Mouse (Mus musculus) limb, embryonic 15.5 days (tissue): ENCODE data around the gene Pank1. TPM values are rescaled to one million over a fixed set of nuclear protein-coding genes. Genes with fewer than 3 reads are reported as not detected.

Source experiments
- ATAC-seq: fragments of 200-750 bp; cut with Nextera tagmentation; 2 replicates; pipeline ENCODE4 v1.8.0; 2017; ENCODE audit warnings: low read depth, moderate TSS enrichment; ENCODE audit not compliant: insufficient number of reproducible peaks, low FRiP score, low TSS enrichment
- H3K27ac ChIP-seq: fragments of 300-500 bp; sonication (generic); 2 replicates; pipeline ENCODE4 v1.5.1; 2015; ENCODE audit warnings: moderate library complexity, mild to moderate bottlenecking, inconsistent platforms
- H3K27me3 ChIP-seq: fragments of 300-500 bp; sonication (generic); 2 replicates; pipeline ENCODE4 v1.6.1; 2015; ENCODE audit warnings: inconsistent platforms
- H3K36me3 ChIP-seq: fragments of 300-500 bp; sonication (generic); 2 replicates; pipeline ENCODE4 v1.6.1; 2015; ENCODE audit warnings: inconsistent platforms
- H3K4me1 ChIP-seq: fragments of 300-500 bp; sonication (generic); 2 replicates; pipeline ENCODE4 v1.6.1; 2015; ENCODE audit warnings: inconsistent platforms
- H3K4me2 ChIP-seq: fragments of 300-500 bp; sonication (generic); 2 replicates; pipeline ENCODE4 v1.6.1; 2015; ENCODE audit warnings: mild to moderate bottlenecking, inconsistent platforms
- H3K4me3 ChIP-seq: fragments of 300-500 bp; sonication (generic); 2 replicates; pipeline ENCODE4 v1.5.1; 2015; ENCODE audit warnings: mild to moderate bottlenecking, inconsistent platforms
- H3K9ac ChIP-seq: fragments of 300-500 bp; sonication (generic); 2 replicates; pipeline ENCODE4 v1.6.1; 2015; ENCODE audit warnings: inconsistent platforms
- H3K9me3 ChIP-seq: fragments of 300-500 bp; sonication (generic); 2 replicates; pipeline ENCODE4 v1.6.1; 2016; ENCODE audit warnings: inconsistent platforms
- WGBS: fragments of 180-500 bp; shearing (Covaris S2); methylation state at CpG from one replicate; pipeline ENCODE4 v1.1.7; 2015; 5-methylcytosine and 5-hydroxymethylcytosine counted together
- polyA plus RNA-seq: library from polyadenylated mRNA; unstranded; fragments of >200 nt; fragmentation: Nextera tagmentation; extraction: Ambion mirVana; gene quantifications from 2 replicates; pipeline ENCODE4 v1.2.1, GENCODE M21; 2015

Gene Pank1
- polyA plus RNA-seq, 1 experiment from 2014 or later = 6.1 TPM

DNA sequence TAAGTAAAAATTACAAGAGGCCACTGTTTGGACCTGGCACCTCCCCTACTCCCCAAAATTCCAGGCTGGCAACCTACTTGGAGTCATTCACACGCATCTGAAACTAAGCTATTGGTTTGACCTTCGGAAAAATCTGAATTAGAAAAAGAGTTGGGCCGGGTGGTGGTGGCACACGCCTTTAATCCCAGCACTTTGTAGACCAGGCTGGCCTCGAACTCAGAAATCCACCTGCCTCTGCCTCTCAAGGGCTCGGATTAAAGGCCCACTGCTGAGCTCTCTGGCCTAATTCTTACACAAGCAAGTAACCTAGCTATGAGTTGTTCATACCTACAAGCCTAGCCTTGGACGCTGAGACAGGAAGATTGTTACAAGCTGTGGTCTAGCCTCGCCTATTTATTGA, 33.9 kb downstream of the Pank1 start:
- Histone ChIP-seq H3K4me1 (0 out of 2 replicates have a peak, but pooled peaks cover 2% of the 10 kb centered on the region), H3K27ac (no peak overlapping the region), H3K9ac (no peak overlapping the region), H3K4me2 (no peak overlapping the region), H3K4me3 (no peak overlapping the region), H3K36me3 (0 out of 2 replicates have a peak, but pooled peaks cover 5% of the 10 kb centered on the region), H3K9me3 (no peaks in the 10 kb centered on the region), H3K27me3 (no peaks in the 10 kb centered on the region)
- ATAC-seq = no peak
- WGBS = 89% methylated on average over 8 of the region's 8 CpGs

DNA sequence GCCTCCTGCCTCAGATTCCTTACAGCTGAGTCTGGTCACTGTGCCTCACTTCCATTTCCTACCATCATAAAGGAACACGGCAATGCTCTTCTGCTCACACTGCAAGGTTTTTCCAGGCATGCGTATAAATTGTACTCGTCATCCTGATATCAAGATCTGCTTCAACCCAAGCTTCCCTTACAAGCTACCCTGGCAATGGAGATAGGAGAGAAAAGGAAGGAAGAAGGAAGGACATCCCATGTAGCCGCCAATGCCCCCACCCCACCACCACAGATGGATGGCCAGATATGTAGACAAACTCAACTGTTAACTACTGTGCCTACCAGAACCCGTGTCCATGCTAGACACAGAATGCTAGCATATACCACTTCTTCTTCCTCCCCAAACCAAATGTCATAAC, 34.5 kb downstream of the Pank1 start:
- no peak overlapping the region for H3K9ac ChIP-seq
- WGBS = 83% methylated on average over 5 of the region's 5 CpGs
- 0 out of 2 replicates have a peak, but pooled peaks cover 2% of the 10 kb centered on the region for H3K4me1 ChIP-seq
- H3K4me2 ChIP-seq = no peak overlapping the region
- H3K27ac ChIP-seq = no peak overlapping the region
- 0 out of 2 replicates have a peak, but pooled peaks cover 11% of the 10 kb centered on the region for H3K36me3 ChIP-seq
- H3K9me3 ChIP-seq = no peaks in the 10 kb centered on the region
- no peak for ATAC-seq
- no peak overlapping the region for H3K4me3 ChIP-seq
- H3K27me3 ChIP-seq = no peaks in the 10 kb centered on the region

- Histone ChIP-seq H3K27ac (no peak overlapping the region), H3K4me2 (no peak overlapping the region), H3K36me3 (0 out of 2 replicates have a peak, but pooled peaks cover 13% of the 10 kb centered on the region), H3K4me1 (0 out of 2 replicates have a peak, but pooled peaks cover 2% of the 10 kb centered on the region), H3K9ac (no peak overlapping the region), H3K4me3 (no peak overlapping the region), H3K27me3 (no peaks in the 10 kb centered on the region), H3K9me3 (no peaks in the 10 kb centered on the region)
- no peak for ATAC-seq
- WGBS = 50% methylated on average over 9 of the region's 9 CpGs
Observed at GRCm38 (mm10) chr19:34844047-34844446, 35.2 kb downstream of the Pank1 start.

DNA sequence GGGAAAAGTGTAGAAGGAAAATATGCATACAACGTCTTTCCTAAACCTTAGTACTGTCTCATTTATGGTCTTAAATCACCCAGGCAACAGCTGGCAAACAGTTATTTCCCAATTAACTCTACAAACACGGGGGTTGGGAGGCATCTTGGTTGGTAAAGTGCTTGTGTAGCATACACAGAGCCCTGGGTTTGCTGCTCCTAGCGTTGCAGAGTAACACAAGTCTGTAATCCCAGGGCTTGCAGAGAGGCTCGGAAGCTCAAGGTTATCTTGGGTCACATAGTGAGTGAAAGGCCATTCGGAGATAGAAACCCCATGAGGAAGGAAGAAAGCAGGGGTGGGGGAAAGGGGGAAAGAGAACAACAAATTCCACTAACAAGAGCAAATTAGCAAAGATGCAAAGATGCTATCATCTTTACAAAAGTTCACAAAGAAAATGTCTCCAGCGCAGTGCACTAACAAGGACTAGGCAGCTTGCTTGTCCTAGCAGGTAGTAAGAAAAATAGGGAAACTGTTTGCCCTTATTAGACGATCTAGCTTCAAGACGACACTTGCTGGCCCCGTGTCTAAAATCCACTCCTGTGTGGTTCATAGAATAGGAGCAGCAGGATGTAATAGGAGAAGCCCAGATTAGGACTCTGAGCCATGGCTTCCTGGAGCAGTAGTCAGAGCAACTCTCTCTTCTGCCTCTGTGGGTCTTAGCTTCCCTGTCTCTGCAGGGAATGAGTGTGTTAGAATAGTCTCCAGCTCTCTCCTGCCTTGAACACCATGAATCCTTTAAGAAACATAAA, 37.3 kb downstream of the Pank1 start:
- no peak for ATAC-seq
- Histone ChIP-seq H3K4me3 (no peak overlapping the region), H3K27me3 (no peaks in the 10 kb centered on the region), H3K4me2 (no peak overlapping the region), H3K4me1 (0 out of 2 replicates have a peak, but pooled peaks cover 2% of the 10 kb centered on the region), H3K9ac (no peak overlapping the region), H3K27ac (no peak overlapping the region), H3K9me3 (no peaks in the 10 kb centered on the region), H3K36me3 (0 out of 2 replicates have a peak, but pooled peaks cover 17% of the 10 kb centered on the region)
- 30% methylated on average over 9 of the region's 9 CpGs for WGBS

- Histone ChIP-seq H3K4me2 (no peak overlapping the region), H3K4me1 (0 out of 2 replicates have a peak, but pooled peaks cover 2% of the 10 kb centered on the region), H3K36me3 (0 out of 2 replicates have a peak, but pooled peaks cover 17% of the 10 kb centered on the region), H3K27ac (no peak overlapping the region), H3K9me3 (no peaks in the 10 kb centered on the region), H3K9ac (no peak overlapping the region), H3K27me3 (no peaks in the 10 kb centered on the region), H3K4me3 (no peak overlapping the region)
- no peak for ATAC-seq
- WGBS = 88% methylated on average over 9 of the region's 9 CpGs
Observed at GRCm38 (mm10) chr19:34838624-34839023, 40.6 kb downstream of the Pank1 start.

- ATAC-seq = no peak
- H3K36me3 ChIP-seq = 0 out of 2 replicates have a peak, but pooled peaks cover 3% of the 10 kb centered on the region
Observed at GRCm38 (mm10) chr19:34831702-34832101, 47.6 kb downstream of the Pank1 start.

DNA sequence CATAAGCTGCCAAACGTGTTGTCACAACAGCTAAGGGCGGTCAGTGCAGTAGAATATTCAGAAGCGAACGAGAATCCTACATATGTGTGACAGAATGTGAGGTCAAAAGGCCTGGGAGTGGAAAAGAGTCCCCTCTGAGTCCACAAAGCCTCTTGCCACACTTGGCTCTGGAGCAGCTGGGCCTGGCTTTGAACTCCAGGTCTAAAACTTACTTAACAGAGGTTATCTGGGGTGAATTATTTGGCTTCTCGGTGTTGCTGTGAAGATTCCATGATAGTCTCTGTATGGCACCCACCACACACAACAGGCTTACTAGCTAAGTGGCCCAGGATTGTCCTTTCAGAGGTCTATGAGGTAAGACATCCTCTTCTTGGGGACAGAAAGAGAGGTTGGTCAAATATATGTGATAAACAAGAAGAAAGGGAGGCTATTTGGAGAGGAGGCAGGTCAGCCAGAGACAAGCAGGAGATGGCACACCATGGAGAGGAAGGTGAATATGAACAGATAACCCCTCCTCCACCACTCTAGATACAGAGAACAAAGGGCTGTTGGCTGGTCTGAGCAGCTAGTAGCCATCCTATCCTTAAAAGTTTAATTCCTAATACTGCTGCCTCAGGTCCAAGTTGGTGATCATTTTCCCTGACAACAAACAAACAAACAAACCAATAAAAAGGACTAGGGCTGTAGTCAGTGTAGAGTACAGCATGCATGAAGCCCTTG, 51.2 kb downstream of the Pank1 start:
- ATAC-seq = no peak
- no peaks in the 10 kb centered on the region for H3K4me1 ChIP-seq
- no peak overlapping the region for H3K27ac ChIP-seq
- peaks cover 3% of the 10 kb centered on the region; the same call in 1 of the 2 replicates for H3K36me3 ChIP-seq
- no peaks in the 10 kb centered on the region for H3K27me3 ChIP-seq
- no peaks in the 10 kb centered on the region for H3K9me3 ChIP-seq
- H3K4me2 ChIP-seq = no peak overlapping the region
- no peak overlapping the region for H3K4me3 ChIP-seq
- H3K9ac ChIP-seq = no peak overlapping the region
- WGBS = 88% methylated on average over 5 of the region's 5 CpGs

More at GRCm38 (mm10) chr19:34831702-34832101, 47.6 kb downstream of the Pank1 start:
- WGBS = 84% methylated on average over 4 of the region's 4 CpGs
- Histone ChIP-seq H3K4me2 (no peak overlapping the region), H3K27ac (no peak overlapping the region), H3K4me3 (no peak overlapping the region), H3K9me3 (no peaks in the 10 kb centered on the region), H3K9ac (no peak overlapping the region), H3K4me1 (no peaks in the 10 kb centered on the region), H3K27me3 (no peaks in the 10 kb centered on the region)

- Histone ChIP-seq H3K4me3 (no peak overlapping the region), H3K4me1 (no peaks in the 10 kb centered on the region), H3K27me3 (no peaks in the 10 kb centered on the region), H3K9ac (no peak overlapping the region), H3K4me2 (no peak overlapping the region), H3K36me3 (peaks cover 3% of the 10 kb centered on the region; the same call in 1 of the 2 replicates), H3K9me3 (no peaks in the 10 kb centered on the region), H3K27ac (no peak overlapping the region)
- 84% methylated on average over 6 of the region's 6 CpGs for WGBS
- ATAC-seq = no peak
Observed at GRCm38 (mm10) chr19:34827444-34827843, 51.8 kb downstream of the Pank1 start.

- Histone ChIP-seq H3K9me3 (no peaks in the 10 kb centered on the region), H3K9ac (no peak overlapping the region), H3K4me3 (no peak overlapping the region), H3K27me3 (no peaks in the 10 kb centered on the region), H3K27ac (no peak overlapping the region), H3K36me3 (peaks cover 9% of the 10 kb centered on the region; the same call in 1 of the 2 replicates), H3K4me2 (no peak overlapping the region), H3K4me1 (no peaks in the 10 kb centered on the region)
- ATAC-seq = no peak
- WGBS = 67% methylated on average over 13 of the region's 13 CpGs
Observed at GRCm38 (mm10) chr19:34825946-34826655, 53.2 kb downstream of the Pank1 start.

DNA sequence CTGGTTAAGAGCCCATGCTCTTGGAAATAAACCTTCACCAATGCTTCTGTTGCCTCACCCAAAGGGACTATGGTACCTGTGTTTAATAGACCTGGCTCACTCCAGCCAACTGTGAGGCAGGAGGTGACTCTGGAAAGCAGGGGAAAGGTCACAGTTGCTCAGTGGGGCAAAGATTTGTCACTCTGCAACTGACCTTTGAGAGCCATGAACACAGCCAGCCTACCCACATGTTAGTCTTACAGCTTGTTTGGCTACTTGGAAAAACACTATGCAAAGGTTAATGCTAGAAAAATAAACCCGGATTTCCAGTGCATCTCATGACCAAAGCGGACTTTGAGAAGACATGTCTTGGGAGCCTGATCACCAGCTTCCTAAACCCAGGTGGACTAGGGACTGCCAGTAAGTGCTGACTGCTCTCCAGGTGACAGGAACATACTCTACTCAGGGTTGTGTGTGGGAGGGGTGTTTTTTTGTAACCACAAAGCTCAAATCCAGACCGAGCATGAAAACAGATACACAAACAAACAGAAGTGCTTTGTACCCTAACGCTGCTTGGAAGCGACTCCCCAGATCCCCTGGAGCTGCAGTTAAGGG, 59.6 kb downstream of the Pank1 start:
- Histone ChIP-seq H3K27me3 (no peaks in the 10 kb centered on the region), H3K36me3 (peaks cover 18% of the 10 kb centered on the region), H3K4me2 (no peak overlapping the region), H3K9me3 (no peaks in the 10 kb centered on the region), H3K9ac (no peak overlapping the region), H3K4me3 (no peak overlapping the region), H3K4me1 (no peaks in the 10 kb centered on the region), H3K27ac (no peak overlapping the region)
- 81% methylated on average over 5 of the region's 5 CpGs for WGBS
- no peak for ATAC-seq

DNA sequence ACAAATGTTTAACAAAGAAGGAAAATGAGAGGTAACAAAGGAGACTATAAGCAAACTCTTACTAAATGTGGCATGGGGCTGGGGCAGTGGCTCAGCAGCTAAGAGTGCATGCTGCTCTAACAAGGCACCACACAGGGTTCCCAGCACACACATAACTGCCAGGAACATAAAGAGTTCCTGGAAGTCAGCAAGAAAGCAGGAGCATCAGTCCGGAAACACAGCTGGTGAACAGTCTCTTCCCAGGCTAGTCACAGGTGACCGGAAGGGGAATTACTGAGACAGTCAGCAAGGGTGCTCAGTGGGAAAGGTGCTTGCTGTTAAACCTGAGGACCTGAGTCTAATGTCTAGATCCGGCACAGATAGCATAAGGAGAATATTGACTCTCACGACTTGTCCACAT, 63.9 kb downstream of the Pank1 start:
- Histone ChIP-seq H3K9me3 (no peaks in the 10 kb centered on the region), H3K4me3 (no peak overlapping the region), H3K4me2 (no peak overlapping the region), H3K27me3 (no peaks in the 10 kb centered on the region), H3K9ac (no peak overlapping the region), H3K36me3 (peaks cover 8% of the 10 kb centered on the region), H3K4me1 (no peaks in the 10 kb centered on the region), H3K27ac (no peak overlapping the region)
- ATAC-seq = no peak
- 80% methylated on average over 4 of the region's 4 CpGs for WGBS
